Mouse (Mus musculus) gastrocnemius, adult 8-10 months (tissue): ENCODE data around the gene Grap2. TPM values are rescaled to one million over a fixed set of nuclear protein-coding genes. Genes with fewer than 3 reads are reported as not detected.
A peak's percentile ranks its signal among the peaks of the same experiment; 100 is the strongest.
"Not testable (repeated sequence)": the region's sequence is repeated elsewhere in the genome, so short reads cannot be mapped to it uniquely, and the experiment has no call there.

ENCODE experiments used
- DNase-seq, 2 experiments: peaks; one replicate each; pipeline ENCODE4 v3.0.0; 2022; ENCODE audit warnings: low spot score in 2 of 2
- total RNA-seq, 4 experiments: library from RNA; stranded (reverse); gene quantifications; 2 replicates each; pipeline ENCODE4 v1.2.4; 2022

Gene Grap2
- total RNA-seq, 4 experiments from 2014 or later = 0.07 to 0.13 TPM; not detected in 2

- no peak for DNase-seq
Observed at GRCm38 (mm10) chr15:80566696-80567095, 5.7 kb upstream of the Grap2 start.

- DNase-seq = no peak
Observed at GRCm38 (mm10) chr15:80567139-80567538, 5.3 kb upstream of the Grap2 start.

- no peak for DNase-seq
Observed at GRCm38 (mm10) chr15:80567731-80568130, 4.7 kb upstream of the Grap2 start.

- no peak for DNase-seq
Observed at GRCm38 (mm10) chr15:80569205-80569604, 3.2 kb upstream of the Grap2 start.

- DNase-seq = no peak
Observed at GRCm38 (mm10) chr15:80570226-80570625, 2.2 kb upstream of the Grap2 start.

- no peak for DNase-seq
Observed at GRCm38 (mm10) chr15:80571611-80572010, 783 bp upstream of the Grap2 start.

- no peak for DNase-seq
Observed at GRCm38 (mm10) chr15:80572811-80573520, 572 bp downstream of the Grap2 start.

- DNase-seq = no peak
Observed at GRCm38 (mm10) chr15:80574211-80575040, 2.0 kb downstream of the Grap2 start.

GRCm38 (mm10) chr15:80575817-80576370, 3.5 kb downstream of the Grap2 start:
- no peak for DNase-seq

- no peak for DNase-seq
Observed at GRCm38 (mm10) chr15:80576415-80576994, 4.1 kb downstream of the Grap2 start.

- no peak for DNase-seq
Observed at GRCm38 (mm10) chr15:80577166-80577960, 5.0 kb downstream of the Grap2 start.

GRCm38 (mm10) chr15:80579121-80579520, 6.7 kb downstream of the Grap2 start:
- no peak for DNase-seq

- not testable (repeated sequence) for DNase-seq
Observed at GRCm38 (mm10) chr15:80580585-80580984, 8.2 kb downstream of the Grap2 start.

- peak; percentile 4 to 14 for DNase-seq
Observed at GRCm38 (mm10) chr15:80582581-80583495, 10.4 kb downstream of the Grap2 start.

- DNase-seq = no peak
Observed at GRCm38 (mm10) chr15:80586296-80586695, 13.9 kb downstream of the Grap2 start.

- DNase-seq = no peak
Observed at GRCm38 (mm10) chr15:80590641-80591040, 18.2 kb downstream of the Grap2 start.

- DNase-seq = no peak
Observed at GRCm38 (mm10) chr15:80592737-80593136, 20.3 kb downstream of the Grap2 start.

GRCm38 (mm10) chr15:80593877-80594276, 21.5 kb downstream of the Grap2 start:
- DNase-seq = no peak

- DNase-seq = no peak
Observed at GRCm38 (mm10) chr15:80598750-80599149, 26.4 kb downstream of the Grap2 start.

- DNase-seq = peak in 1 of 2 experiments; percentile 28
Observed at GRCm38 (mm10) chr15:80599213-80599750, 26.9 kb downstream of the Grap2 start.
